In genomic region chr5:72933026-72933675, GRCm38 (mm10) we compare ENCODE assay signal across 32 mouse cellular contexts. TPM values are rescaled to one million over a fixed set of nuclear protein-coding genes. Genes with fewer than 3 reads are reported as not detected.
A peak's percentile ranks its signal among the peaks of the same experiment; 100 is the strongest.
DNase-seq lines count a peak whose midpoint lies in the region; ATAC-seq and TF ChIP-seq lines count a peak whose summit lies in the region.
"Had no signal": no experiment of that assay in that cellular context is flagged by ENCODE, and none has a peak within 500 bp of the region (broad histone marks: within the 10 kb centered on the region; RNA-seq: fewer than 3 reads in every experiment).

No protein-coding gene starts in this region.

- no peak overlapping the region for H3K4me2 ChIP-seq in kidney, embryonic 15.5 days
- H3K4me2 ChIP-seq: forebrain, embryonic 13.5 days; heart, embryonic 12.5 days; heart, embryonic 15.5 days; hindbrain, embryonic 13.5 days; intestine, embryonic 15.5 days had no signal

- TF ChIP-seq EP300 in heart, adult 2 months (IDR thresholded peaks at IDR 0.05; ENCODE audit: insufficient read depth, low read depth, low read length) = no peak
- TF ChIP-seq EP300 in ES-Bruce4 (IDR thresholded peaks at IDR 0.05; ENCODE audit: insufficient read depth, low read depth, low read length) = no peak

- H3K79me2 ChIP-seq in heart, adult 2 months (replicated peaks; ENCODE audit: control insufficient read depth, insufficient read depth, low read length) = peaks cover 2% of the 10 kb centered on the region

- peak overlapping the region; percentile 17; the same call in 1 of the 2 replicates for H3K27ac ChIP-seq in heart, adult 2 months
- 0 out of 2 replicates have a peak overlapping the region, but pooled peaks have one; percentile 1 for H3K27ac ChIP-seq in kidney, embryonic 15.5 days
- no peak overlapping the region for H3K27ac ChIP-seq in kidney, adult 2 months (ENCODE audit: insufficient read depth, low read depth, low read length)
- no peak overlapping the region for H3K27ac ChIP-seq in ES-Bruce4 (ENCODE audit: insufficient read depth, low read length)
- H3K27ac ChIP-seq: forebrain, embryonic 10.5 days; forebrain, embryonic 13.5 days; heart, embryonic 15.5 days; hindbrain, embryonic 10.5 days; hindbrain, embryonic 13.5 days; intestine, embryonic 15.5 days had no signal

- TF ChIP-seq CTCF in heart, adult 2 months (IDR thresholded peaks at IDR 0.05) = no peak
- TF ChIP-seq CTCF in kidney, adult 2 months (conservative IDR thresholded peaks at IDR 0.05; ENCODE audit: insufficient read depth, insufficient read length, low read depth, low read length) = no peak
- no peak for TF ChIP-seq CTCF in ES-Bruce4 (IDR thresholded peaks at IDR 0.05; ENCODE audit: low read depth, low read length)

- 89% methylated on average over 17 of the region's 17 CpGs for WGBS in heart, adult 2 months
- WGBS in kidney, embryonic 15.5 days = 92% methylated on average over 17 of the region's 17 CpGs
- 97% methylated on average over 17 of the region's 17 CpGs for WGBS in kidney, adult 2 months

- H3K9me3 ChIP-seq in kidney, embryonic 15.5 days (replicated peaks) = no peaks in the 10 kb centered on the region
- H3K9me3 ChIP-seq in ES-Bruce4 (replicated peaks; ENCODE audit: control insufficient read depth, insufficient read depth, low read length, poor library complexity, severe bottlenecking) = no peaks in the 10 kb centered on the region
- H3K9me3 ChIP-seq: forebrain, embryonic 13.5 days; G1E; heart, embryonic 12.5 days; heart, embryonic 15.5 days; hindbrain, embryonic 10.5 days; hindbrain, embryonic 13.5 days; intestine, embryonic 15.5 days had no signal

- H3K9ac ChIP-seq in heart, adult 2 months (ENCODE audit: low read depth, low read length) = no peak overlapping the region
- no peak overlapping the region for H3K9ac ChIP-seq in kidney, embryonic 15.5 days
- no peak overlapping the region for H3K9ac ChIP-seq in ES-Bruce4 (ENCODE audit: low read depth, poor library complexity, severe bottlenecking)
- H3K9ac ChIP-seq: forebrain, embryonic 13.5 days; heart, embryonic 12.5 days; heart, embryonic 15.5 days; hindbrain, embryonic 13.5 days; intestine, embryonic 15.5 days had no signal

- no peaks in the 10 kb centered on the region for H3K27me3 ChIP-seq in heart, adult 2 months (ENCODE audit: control insufficient read depth, insufficient read depth, low read length)
- H3K27me3 ChIP-seq in kidney, embryonic 15.5 days = no peaks in the 10 kb centered on the region
- no peaks in the 10 kb centered on the region for H3K27me3 ChIP-seq in kidney, adult 2 months (replicated peaks; ENCODE audit: control insufficient read depth, insufficient read depth, low read length)
- no peaks in the 10 kb centered on the region for H3K27me3 ChIP-seq in ES-Bruce4 (ENCODE audit: control insufficient read depth, insufficient read depth, low read length, poor library complexity, severe bottlenecking)
- H3K27me3 ChIP-seq: forebrain, embryonic 13.5 days; heart, embryonic 12.5 days; heart, embryonic 15.5 days; hindbrain, embryonic 13.5 days; intestine, embryonic 15.5 days; Patski had no signal

- intact Hi-C loops in heart, adult 2 months (cut with DNase I) = no loop called here
- intact Hi-C loops in heart, postnatal 25 days (cut with DNase I) = no loop called here

- no peak for DNase-seq in heart, adult 2 months
- DNase-seq in heart, postnatal 25 days (ENCODE audit: low spot score) = no peak
- no peak for DNase-seq in kidney, adult 2 months
- DNase-seq in spleen, postnatal 10 days (ENCODE audit: low spot score in 2 of 2) = no peak
- DNase-seq: adrenal gland, postnatal 10 days; adrenal gland, postnatal 36 days; cerebellum, adult 18-20 months; cerebellum, adult 9-10 months; cerebellum, postnatal 14 days; gastrocnemius, postnatal 25 days; heart, postnatal 10 days; kidney, adult 11 months had no signal

- no peak for ATAC-seq in kidney, embryonic 15.5 days (replicated peaks; ENCODE audit: low FRiP score)
- ATAC-seq: CD4-positive, CD25-positive, alpha-beta regulatory T cell, adult 4 months; forebrain, embryonic 13.5 days; forebrain, embryonic 16.5 days; intestine, embryonic 15.5 days; Patski had no signal

- H3K4me3 ChIP-seq in heart, adult 2 months = no peak overlapping the region
- no peak overlapping the region for H3K4me3 ChIP-seq in kidney, embryonic 15.5 days (replicated peaks)
- no peak overlapping the region for H3K4me3 ChIP-seq in kidney, adult 2 months (ENCODE audit: insufficient read depth, low read depth, low read length)
- peak overlapping the region; percentile 3; the same call in 1 of the 2 replicates for H3K4me3 ChIP-seq in ES-Bruce4 (ENCODE audit: low read depth, low read length)
- H3K4me3 ChIP-seq: forebrain, embryonic 10.5 days; forebrain, embryonic 13.5 days; heart, embryonic 12.5 days; heart, embryonic 15.5 days; hindbrain, embryonic 10.5 days; hindbrain, embryonic 13.5 days; intestine, embryonic 15.5 days had no signal

- TF ChIP-seq POLR2A in heart, adult 2 months (IDR thresholded peaks at IDR 0.05; ENCODE audit: insufficient read depth, low read depth, low read length) = no peak
- no peak for TF ChIP-seq POLR2A in kidney, adult 2 months (IDR thresholded peaks at IDR 0.05; ENCODE audit: low read depth, low read length)
- no peak for TF ChIP-seq POLR2A in ES-Bruce4 (IDR thresholded peaks at IDR 0.05; ENCODE audit: insufficient read depth, low read length)

- peaks cover 5% of the 10 kb centered on the region for H3K4me1 ChIP-seq in heart, adult 2 months (ENCODE audit: control insufficient read depth, insufficient read depth, low read length)
- H3K4me1 ChIP-seq in kidney, embryonic 15.5 days = no peaks in the 10 kb centered on the region
- peaks cover 2% of the 10 kb centered on the region; the same call in 1 of the 2 replicates for H3K4me1 ChIP-seq in kidney, adult 2 months (ENCODE audit: control insufficient read depth, insufficient read depth, low read length)
- no peaks in the 10 kb centered on the region for H3K4me1 ChIP-seq in ES-Bruce4 (ENCODE audit: control insufficient read depth, insufficient read depth, low read length)
- H3K4me1 ChIP-seq: forebrain, embryonic 10.5 days; forebrain, embryonic 13.5 days; hindbrain, embryonic 10.5 days; hindbrain, embryonic 13.5 days; intestine, embryonic 15.5 days had no signal

- peaks cover 6% of the 10 kb centered on the region for H3K36me3 ChIP-seq in heart, adult 2 months (ENCODE audit: control insufficient read depth, insufficient read depth, low read length)
- H3K36me3 ChIP-seq in kidney, embryonic 15.5 days = no peaks in the 10 kb centered on the region; the same call in 1 of the 2 replicates
- H3K36me3 ChIP-seq in kidney, adult 2 months (ENCODE audit: control insufficient read depth, insufficient read depth, low read length) = no peaks in the 10 kb centered on the region
- no peaks in the 10 kb centered on the region for H3K36me3 ChIP-seq in ES-Bruce4 (ENCODE audit: control insufficient read depth, insufficient read depth, low read length, poor library complexity, severe bottlenecking)
- H3K36me3 ChIP-seq: intestine, embryonic 15.5 days had no signal

RNA-seq across cellular contexts. Expression of gene Slain2, which starts 19.0 kb away (rescaled TPM):
- total RNA-seq in heart, adult 2 months (2021) = 100 to 1,000 TPM; 149 to 186 TPM
- 53.7 and 84.5 TPM in 2 replicates for polyA plus RNA-seq in heart, adult 2 months (2012; rRNA removed)
- 100 to 1,000 TPM; 143 to 145 TPM for total RNA-seq in heart, postnatal 25 days (2021)
- polyA plus RNA-seq in kidney, embryonic 15.5 days (2015; fragmentation: Nextera tagmentation; extraction: Ambion mirVana) = 14.1 and 15.1 TPM in 2 replicates
- polyA plus RNA-seq in kidney, adult 2 months (2012; rRNA removed) = 23.4 and 24.3 TPM in 2 replicates
- 40.8 and 48.4 TPM in 2 replicates for polyA plus RNA-seq in ES-Bruce4 (2011; ENCODE audit: insufficient read depth, insufficient read length, low read depth, missing spikeins)

RNA-seq across cellular contexts. Expression of gene Gm10135, which starts 41.4 kb away (rescaled TPM):
- total RNA-seq in heart, adult 2 months (2021) = not detected
- polyA plus RNA-seq in heart, adult 2 months (2012; rRNA removed) = not detected in 2 replicates
- not detected for total RNA-seq in heart, postnatal 25 days (2021)
- not detected in 2 replicates for polyA plus RNA-seq in kidney, embryonic 15.5 days (2015; fragmentation: Nextera tagmentation; extraction: Ambion mirVana)
- not detected in 2 replicates for polyA plus RNA-seq in kidney, adult 2 months (2012; rRNA removed)
- polyA plus RNA-seq in ES-Bruce4 (2011; ENCODE audit: insufficient read depth, insufficient read length, low read depth, missing spikeins) = not detected in 2 replicates
- total RNA-seq: adrenal gland, adult 18-20 months; adrenal gland, postnatal 10 days; adrenal gland, postnatal 36 days; G1E; gastrocnemius, adult 8-10 months; gastrocnemius, postnatal 25 days; granulocyte monocyte progenitor cell, adult 5-6 weeks; heart, postnatal 10 days had no signal
- polyA plus RNA-seq: C2C12; CD4-positive, CD25-positive, alpha-beta regulatory T cell, adult 4 months; embryonic facial prominence, embryonic 11.5 days; embryonic facial prominence, embryonic 14.5 days; forebrain, embryonic 10.5 days; forebrain, embryonic 13.5 days; forebrain, embryonic 16.5 days; G1E; heart, embryonic 12.5 days; heart, embryonic 15.5 days; hindbrain, embryonic 10.5 days; hindbrain, embryonic 13.5 days; hindbrain, embryonic 16.5 days; intestine, embryonic 15.5 days; Patski had no signal

Comparison
In these comparisons a context has a peak if more than half of its experiments do, and no peak if none do; other contexts are left out.
1. H3K27ac ChIP-seq: peak in heart, adult 2 months (single experiment) and kidney, embryonic 15.5 days (single experiment); none in kidney, adult 2 months (single experiment) and ES-Bruce4 (single experiment).